Mouse (Mus musculus) heart, embryonic 12.5 days (tissue): Measurements from ENCODE around the gene Hspb9. TPM values are rescaled to one million over a fixed set of nuclear protein-coding genes. Genes with fewer than 3 reads are reported as not detected.

ENCODE experiments used
- ATAC-seq: fragments of 200-750 bp; cut with Nextera tagmentation; 2 replicates; pipeline ENCODE4 v1.8.0; 2017; ENCODE audit warnings: moderate TSS enrichment, moderate library complexity; ENCODE audit not compliant: insufficient number of reproducible peaks, low FRiP score
- H3K27ac ChIP-seq: fragments of 300-500 bp; sonication (generic); 2 replicates; pipeline ENCODE4 v1.5.1; 2016; ENCODE audit warnings: mild to moderate bottlenecking, moderate library complexity; ENCODE audit not compliant: poor library complexity, severe bottlenecking
- H3K27me3 ChIP-seq: fragments of 300-500 bp; sonication (generic); replicated peaks from 2 replicates; pipeline ENCODE4 v1.6.1; 2016; ENCODE audit warnings: mild to moderate bottlenecking, moderate library complexity
- H3K36me3 ChIP-seq: fragments of 300-500 bp; sonication (generic); 2 replicates; pipeline ENCODE4 v1.6.1; 2016; ENCODE audit warnings: mild to moderate bottlenecking, moderate library complexity
- H3K4me1 ChIP-seq: fragments of 300-500 bp; sonication (generic); replicated peaks from 2 replicates; pipeline ENCODE4 v1.6.1; 2016; ENCODE audit warnings: mild to moderate bottlenecking
- H3K4me2 ChIP-seq: fragments of 300-500 bp; sonication (generic); 2 replicates; pipeline ENCODE4 v1.6.1; 2016; ENCODE audit warnings: mild to moderate bottlenecking, moderate library complexity
- H3K4me3 ChIP-seq: fragments of 300-500 bp; sonication (generic); 2 replicates; pipeline ENCODE4 v1.5.1; 2016; ENCODE audit warnings: mild to moderate bottlenecking
- H3K9ac ChIP-seq: fragments of 300-500 bp; sonication (generic); 2 replicates; pipeline ENCODE4 v1.6.1; 2016; ENCODE audit warnings: mild to moderate bottlenecking, moderate library complexity
- H3K9me3 ChIP-seq: fragments of 300-500 bp; sonication (generic); replicated peaks from 2 replicates; pipeline ENCODE4 v1.6.1; 2016; ENCODE audit warnings: mild to moderate bottlenecking, moderate library complexity
- WGBS: fragments of 180-500 bp; shearing (Covaris S2); methylation state at CpG from one replicate; pipeline ENCODE4 v1.1.7; 2016; 5-methylcytosine and 5-hydroxymethylcytosine counted together
- polyA plus RNA-seq: library from polyadenylated mRNA; unstranded; fragments of >200 nt; fragmentation: Nextera tagmentation; extraction: Ambion mirVana; gene quantifications from 2 replicates; pipeline ENCODE4 v1.2.1, GENCODE M21; 2016

The Hspb9 gene
- polyA plus RNA-seq: 0.27 TPM in 1 of 2 replicates, not detected in the other

DNA sequence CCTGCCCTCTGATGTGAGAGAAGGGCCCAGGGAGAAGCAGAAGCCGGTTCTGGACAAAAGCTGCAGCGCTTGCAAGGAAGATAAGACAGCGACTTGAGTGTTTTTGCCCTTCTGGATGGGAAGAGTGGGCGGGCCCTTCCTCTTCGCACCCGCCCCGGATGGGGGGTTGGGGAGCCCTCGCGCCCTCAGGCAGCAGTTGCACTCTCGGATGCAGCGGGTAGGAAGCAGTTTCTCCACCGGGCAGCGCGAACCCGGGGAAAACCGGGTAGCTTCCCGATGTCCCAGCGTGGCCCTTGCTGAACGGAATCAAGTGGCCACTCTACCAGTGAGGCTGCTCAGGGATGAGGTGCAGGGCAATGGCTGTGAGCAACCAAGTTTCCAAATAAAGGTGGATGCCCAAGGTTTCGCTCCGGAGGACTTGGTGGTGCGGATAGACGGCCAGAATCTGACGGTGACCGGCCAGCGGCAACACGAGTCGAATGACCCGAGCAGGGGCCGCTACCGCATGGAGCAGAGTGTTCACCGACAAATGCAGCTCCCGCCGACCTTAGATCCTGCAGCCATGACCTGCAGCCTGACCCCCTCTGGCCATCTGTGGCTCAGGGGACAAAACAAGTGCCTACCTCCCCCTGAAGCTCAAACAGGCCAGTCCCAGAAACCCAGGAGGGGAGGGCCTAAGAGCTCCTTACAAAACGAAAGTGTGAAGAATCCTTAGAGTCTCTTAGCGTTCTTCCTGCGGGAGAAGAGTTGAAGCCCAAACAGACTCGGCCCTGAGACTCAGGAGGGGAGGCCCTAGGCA lies at the start of gene Hspb9:
Gene Hspb9, plus strand, starts transcription at position 116 of the 799 bp plus-strand sequence.
- Histone ChIP-seq H3K27me3 (no peaks in the 10 kb centered on the region), H3K36me3 (peaks cover 62% of the 10 kb centered on the region), H3K9me3 (no peaks in the 10 kb centered on the region), H3K9ac (peak within 1 kb of the TSS; percentile 67), H3K4me3 (peak within 1 kb of the TSS; percentile 33), H3K4me2 (peak within 1 kb of the TSS; percentile 71), H3K27ac (peak within 1 kb of the TSS; percentile 76), H3K4me1 (peaks cover 29% of the 10 kb centered on the region)
- peak; percentile 76 for ATAC-seq
- WGBS: 2% methylated on average over 38 of the region's 38 CpGs

DNA sequence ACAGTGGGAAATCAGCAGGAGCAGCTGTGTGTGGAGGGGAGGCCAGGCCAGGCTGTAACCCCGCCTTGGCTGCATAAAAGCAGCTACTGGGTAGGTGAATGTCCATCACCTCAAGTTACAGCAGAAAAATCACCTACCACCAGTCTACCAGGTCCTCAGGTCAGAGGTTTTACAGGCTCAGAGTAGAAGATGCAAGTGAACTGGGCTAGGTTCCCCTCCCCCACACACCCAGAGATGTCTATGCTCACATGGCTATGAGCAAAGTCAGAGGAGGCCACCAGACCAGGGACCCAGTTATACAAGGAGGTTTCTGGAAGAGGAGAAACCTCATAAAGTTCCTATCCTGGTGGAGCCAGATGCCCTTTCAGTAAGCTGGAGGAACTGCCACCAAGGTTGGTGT lies 42.6 kb upstream of the Hspb9 start:
- 82% methylated on average over 1 of the region's 1 CpGs for WGBS
- no peaks in the 10 kb centered on the region for H3K36me3 ChIP-seq

DNA sequence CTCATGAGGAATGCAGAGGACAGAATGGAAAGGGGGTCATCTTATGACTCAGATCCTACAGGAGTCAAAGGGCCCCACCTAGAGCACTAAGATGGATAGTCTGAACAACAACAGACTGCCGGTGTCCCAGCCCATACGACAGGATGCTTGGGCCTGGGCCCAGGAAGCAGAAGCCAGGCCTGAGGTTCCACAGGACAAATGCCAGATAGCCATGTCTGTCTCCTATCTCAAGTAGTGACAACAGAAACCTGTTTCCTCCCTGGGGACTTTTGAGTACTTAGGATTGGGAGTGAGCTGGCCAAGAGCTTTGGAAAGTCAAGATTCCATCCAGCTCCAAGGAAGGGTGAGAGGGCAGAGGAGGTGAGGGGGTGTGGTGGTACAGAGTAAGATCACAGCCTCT lies 41.7 kb upstream of the Hspb9 start:
- ATAC-seq: no peak
- H3K36me3 ChIP-seq: no peaks in the 10 kb centered on the region
- no peak overlapping the region for H3K9ac ChIP-seq
- peaks cover 19% of the 10 kb centered on the region for H3K4me1 ChIP-seq
- peaks cover 29% of the 10 kb centered on the region for H3K27me3 ChIP-seq
- 9% methylated on average over 2 of the region's 2 CpGs for WGBS
- H3K27ac ChIP-seq: no peak overlapping the region
- H3K9me3 ChIP-seq: 0 out of 2 replicates have a peak, but pooled peaks cover 4% of the 10 kb centered on the region
- H3K4me3 ChIP-seq: no peak overlapping the region
- no peak overlapping the region for H3K4me2 ChIP-seq

More for the DNA sequence above, 42.6 kb upstream of the Hspb9 start:
- Histone ChIP-seq H3K4me1 (peaks cover 19% of the 10 kb centered on the region), H3K9me3 (0 out of 2 replicates have a peak, but pooled peaks cover 4% of the 10 kb centered on the region), H3K9ac (no peak overlapping the region), H3K27me3 (peaks cover 29% of the 10 kb centered on the region), H3K4me2 (no peak overlapping the region), H3K4me3 (no peak overlapping the region), H3K27ac (no peak overlapping the region)
- ATAC-seq: no peak

DNA sequence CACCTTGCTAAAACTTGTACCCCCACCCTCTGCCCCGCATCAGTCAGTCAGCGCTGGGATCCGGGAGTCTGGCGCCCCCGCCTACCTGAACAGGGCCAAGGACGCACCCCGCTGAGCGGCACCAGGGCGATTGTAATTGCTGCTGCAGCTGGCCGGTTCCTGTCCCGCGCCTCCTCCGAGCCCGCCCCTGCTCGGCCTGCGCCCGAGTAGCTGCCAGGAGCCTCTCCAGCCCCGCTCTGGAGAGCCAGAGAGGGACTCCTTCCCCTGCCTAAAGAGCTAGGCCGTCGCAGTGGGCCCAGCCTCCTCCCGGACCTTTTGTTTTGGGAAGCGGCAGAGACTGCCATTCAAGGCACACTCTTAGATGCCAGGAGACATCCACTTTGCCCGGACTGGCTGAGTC lies 40.5 kb upstream of the Hspb9 start:
- ATAC-seq: no peak
- peaks cover 30% of the 10 kb centered on the region for H3K4me1 ChIP-seq
- H3K4me3 ChIP-seq: peak overlapping the region; percentile 25; the same call in 1 of the 2 replicates
- no peaks in the 10 kb centered on the region for H3K36me3 ChIP-seq
- no peak overlapping the region for H3K27ac ChIP-seq
- H3K9ac ChIP-seq: peak overlapping the region; percentile 48
- 0 out of 2 replicates have a peak, but pooled peaks cover 4% of the 10 kb centered on the region for H3K9me3 ChIP-seq
- WGBS: 5% methylated on average over 23 of the region's 23 CpGs
- peaks cover 29% of the 10 kb centered on the region for H3K27me3 ChIP-seq
- H3K4me2 ChIP-seq: peak overlapping the region; percentile 57

GRCm38 (mm10) chr11:100677810-100678209 lies 35.8 kb upstream of the Hspb9 start:
- H3K4me1 ChIP-seq: peaks cover 20% of the 10 kb centered on the region
- no peaks in the 10 kb centered on the region for H3K9me3 ChIP-seq
- no peak overlapping the region for H3K27ac ChIP-seq
- H3K27me3 ChIP-seq: peaks cover 27% of the 10 kb centered on the region
- WGBS: 45% methylated on average over 7 of the region's 7 CpGs
- 0 out of 2 replicates have a peak overlapping the region, but pooled peaks have one; percentile 26 for H3K9ac ChIP-seq
- no peak overlapping the region for H3K4me2 ChIP-seq
- H3K4me3 ChIP-seq: no peak overlapping the region
- no peak for ATAC-seq
- no peaks in the 10 kb centered on the region for H3K36me3 ChIP-seq

DNA sequence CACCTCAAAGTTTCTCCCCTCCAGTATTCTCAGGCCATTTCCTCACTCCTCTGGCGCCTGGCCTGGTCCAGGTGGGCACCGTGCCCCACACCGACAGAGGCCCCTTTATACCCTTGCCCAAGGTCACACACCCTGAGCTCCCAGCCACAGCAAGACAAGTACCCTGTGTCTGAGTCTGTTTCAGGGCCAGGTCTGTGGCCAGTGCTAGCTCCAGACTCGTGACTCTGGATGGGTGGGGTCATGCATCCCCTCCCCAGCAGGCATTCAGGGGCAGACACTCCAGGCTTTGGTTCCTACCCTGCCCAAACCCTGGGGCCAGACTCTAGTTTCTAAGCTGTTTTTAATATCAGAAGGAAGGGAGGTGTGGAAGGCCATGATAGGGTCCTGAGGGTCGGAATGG lies 31.8 kb upstream of the Hspb9 start:
- Histone ChIP-seq H3K4me1 (peaks cover 14% of the 10 kb centered on the region), H3K4me2 (no peak overlapping the region), H3K27ac (no peak overlapping the region), H3K9me3 (no peaks in the 10 kb centered on the region), H3K36me3 (no peaks in the 10 kb centered on the region), H3K27me3 (peaks cover 5% of the 10 kb centered on the region; the same call in 1 of the 2 replicates), H3K4me3 (no peak overlapping the region), H3K9ac (no peak overlapping the region)
- 68% methylated on average over 5 of the region's 5 CpGs for WGBS
- 0 out of 2 replicates have a peak, but pooled peaks have one; percentile 36 for ATAC-seq

- Histone ChIP-seq H3K27me3 (peaks cover 5% of the 10 kb centered on the region; the same call in 1 of the 2 replicates), H3K4me1 (peaks cover 9% of the 10 kb centered on the region), H3K9ac (no peak overlapping the region), H3K36me3 (no peaks in the 10 kb centered on the region), H3K4me2 (no peak overlapping the region), H3K9me3 (no peaks in the 10 kb centered on the region), H3K27ac (no peak overlapping the region), H3K4me3 (no peak overlapping the region)
- no peak for ATAC-seq
- WGBS: 77% methylated on average over 5 of the region's 5 CpGs
Measured at GRCm38 (mm10) chr11:100682526-100682925, 31.1 kb upstream of the Hspb9 start.

DNA sequence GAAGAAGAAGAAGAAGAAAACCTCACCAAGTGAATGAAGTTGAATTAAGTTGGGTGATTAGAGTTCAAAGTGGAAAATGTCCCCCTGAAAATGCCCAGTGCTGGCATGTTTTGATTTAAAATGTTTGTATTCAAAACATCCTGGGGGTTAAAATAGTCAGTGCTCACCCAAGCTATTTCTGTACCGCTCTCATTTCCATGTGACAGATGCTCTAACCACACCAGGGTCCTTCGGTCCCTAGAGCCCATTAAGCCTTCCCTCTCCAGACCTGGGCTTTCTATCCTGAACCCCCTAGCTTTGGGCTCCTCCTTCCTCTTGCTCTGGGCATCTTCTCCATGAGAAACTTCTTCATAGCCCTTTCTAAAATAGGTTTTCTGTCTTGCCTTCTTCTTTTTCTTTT lies 29.6 kb upstream of the Hspb9 start:
- no peak overlapping the region for H3K4me3 ChIP-seq
- WGBS: 51% methylated on average over 2 of the region's 2 CpGs
- no peaks in the 10 kb centered on the region for H3K36me3 ChIP-seq
- H3K4me1 ChIP-seq: 0 out of 2 replicates have a peak, but pooled peaks cover 3% of the 10 kb centered on the region
- H3K27me3 ChIP-seq: 0 out of 2 replicates have a peak, but pooled peaks cover 2% of the 10 kb centered on the region
- no peak overlapping the region for H3K4me2 ChIP-seq
- H3K27ac ChIP-seq: no peak overlapping the region
- no peaks in the 10 kb centered on the region for H3K9me3 ChIP-seq
- H3K9ac ChIP-seq: no peak overlapping the region
- ATAC-seq: no peak

GRCm38 (mm10) chr11:100685371-100685770 lies 28.3 kb upstream of the Hspb9 start:
- Histone ChIP-seq H3K4me3 (no peak overlapping the region), H3K9ac (no peak overlapping the region), H3K27me3 (peaks cover 9% of the 10 kb centered on the region), H3K4me1 (0 out of 2 replicates have a peak, but pooled peaks cover 3% of the 10 kb centered on the region), H3K9me3 (no peaks in the 10 kb centered on the region), H3K36me3 (no peaks in the 10 kb centered on the region), H3K4me2 (no peak overlapping the region), H3K27ac (no peak overlapping the region)
- 63% methylated on average over 3 of the region's 3 CpGs for WGBS
- no peak for ATAC-seq

- Histone ChIP-seq H3K4me3 (no peak overlapping the region), H3K9me3 (no peaks in the 10 kb centered on the region), H3K27ac (no peak overlapping the region), H3K9ac (no peak overlapping the region), H3K4me1 (peaks cover 6% of the 10 kb centered on the region), H3K36me3 (no peaks in the 10 kb centered on the region), H3K27me3 (peaks cover 27% of the 10 kb centered on the region), H3K4me2 (no peak overlapping the region)
- no peak for ATAC-seq
- 74% methylated on average over 7 of the region's 7 CpGs for WGBS
Measured at GRCm38 (mm10) chr11:100687265-100687664, 26.4 kb upstream of the Hspb9 start.

DNA sequence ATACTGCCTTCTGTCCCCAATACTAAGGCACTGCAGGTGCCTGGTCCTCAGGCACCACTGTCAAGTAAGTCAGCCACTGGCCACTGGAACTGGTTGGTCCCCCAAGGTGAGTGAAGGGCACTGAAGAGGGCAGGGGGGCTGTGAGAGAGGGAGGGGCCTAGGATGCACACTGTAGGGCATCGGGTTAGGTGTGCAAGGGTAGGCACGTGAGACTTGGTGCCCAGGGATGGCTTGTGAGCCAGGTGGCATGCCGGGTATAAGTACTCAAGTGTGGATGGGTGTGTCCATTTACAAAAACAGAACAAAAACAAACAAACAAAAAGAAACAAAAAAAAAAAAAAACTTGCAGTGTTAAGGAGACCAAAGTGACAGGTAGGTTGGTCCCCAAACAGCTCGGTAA lies 25.2 kb upstream of the Hspb9 start:
- H3K4me3 ChIP-seq: no peak overlapping the region
- no peak overlapping the region for H3K4me2 ChIP-seq
- no peaks in the 10 kb centered on the region for H3K9me3 ChIP-seq
- no peaks in the 10 kb centered on the region for H3K36me3 ChIP-seq
- H3K27ac ChIP-seq: no peak overlapping the region
- 0 out of 2 replicates have a peak, but pooled peaks have one; percentile 53 for ATAC-seq
- no peak overlapping the region for H3K9ac ChIP-seq
- peaks cover 9% of the 10 kb centered on the region for H3K4me1 ChIP-seq
- 59% methylated on average over 4 of the region's 4 CpGs for WGBS
- H3K27me3 ChIP-seq: peaks cover 38% of the 10 kb centered on the region
